Mouse (Mus musculus) E14TG2a.4 (cell line): ENCODE data around the gene Itga9.

ENCODE experiments used
- H3K27me3 ChIP-seq: 2 replicates; pipeline ENCODE4 v1.6.1; 2014; ENCODE audit warnings: low read length, control low read depth; ENCODE audit not compliant: insufficient read depth
- H3K36me3 ChIP-seq: 2 replicates; pipeline ENCODE4 v1.6.1; 2014; ENCODE audit warnings: low read length, control low read depth; ENCODE audit not compliant: insufficient read depth
- H3K4me1 ChIP-seq: replicated peaks from 2 replicates; pipeline ENCODE4 v1.6.1; 2014; ENCODE audit warnings: low read depth, low read length, control low read depth
- H3K4me3 ChIP-seq: replicated peaks from 2 replicates; pipeline ENCODE4 v1.5.1; 2014; ENCODE audit warnings: mild to moderate bottlenecking, low read length
- H3K9me3 ChIP-seq: 2 replicates; pipeline ENCODE4 v1.6.1; 2014; ENCODE audit warnings: low read length, control low read depth
- CTCF ChIP-seq: conservative IDR thresholded peaks from 2 replicates; pipeline ENCODE4 v1.5.1; 2014; ENCODE audit warnings: low read length
- NANOG ChIP-seq: IDR thresholded peaks from 2 replicates; pipeline ENCODE4 v1.6.1; 2014; ENCODE audit warnings: borderline replicate concordance, low read length, mixed read lengths
- POU5F1 ChIP-seq: IDR thresholded peaks from 2 replicates; pipeline ENCODE4 v1.6.1; 2014; ENCODE audit warnings: low read length, borderline replicate concordance

Gene Itga9

GRCm38 (mm10) chr9:118887734-118888133 lies 281.2 kb downstream of the Itga9 start:
- Histone ChIP-seq H3K27me3 (no peaks in the 10 kb centered on the region), H3K36me3 (0 out of 2 replicates have a peak, but pooled peaks cover 4% of the 10 kb centered on the region), H3K4me1 (peaks cover 9% of the 10 kb centered on the region; the same call in 1 of the 2 replicates), H3K9me3 (no peaks in the 10 kb centered on the region), H3K4me3 (no peak overlapping the region)
- TF ChIP-seq POU5F1 (no peak), CTCF (peak; percentile 46)

GRCm38 (mm10) chr9:118890149-118890548 lies 283.7 kb downstream of the Itga9 start:
- no peak for TF ChIP-seq POU5F1
- TF ChIP-seq CTCF = no peak
- TF ChIP-seq NANOG = no peak
- Histone ChIP-seq H3K9me3 (no peaks in the 10 kb centered on the region), H3K27me3 (no peaks in the 10 kb centered on the region), H3K4me3 (no peak overlapping the region), H3K4me1 (peaks cover 13% of the 10 kb centered on the region; the same call in 1 of the 2 replicates), H3K36me3 (0 out of 2 replicates have a peak, but pooled peaks cover 4% of the 10 kb centered on the region)

GRCm38 (mm10) chr9:118890645-118891044 lies 284.2 kb downstream of the Itga9 start:
- 0 out of 2 replicates have a peak, but pooled peaks cover 4% of the 10 kb centered on the region for H3K36me3 ChIP-seq
- no peaks in the 10 kb centered on the region for H3K9me3 ChIP-seq
- no peak for TF ChIP-seq NANOG
- TF ChIP-seq POU5F1 = no peak
- no peak for TF ChIP-seq CTCF
- peaks cover 13% of the 10 kb centered on the region; the same call in 1 of the 2 replicates for H3K4me1 ChIP-seq
- no peaks in the 10 kb centered on the region for H3K27me3 ChIP-seq
- no peak overlapping the region for H3K4me3 ChIP-seq

- Histone ChIP-seq H3K4me3 (no peak overlapping the region), H3K27me3 (no peaks in the 10 kb centered on the region), H3K4me1 (peaks cover 13% of the 10 kb centered on the region; the same call in 1 of the 2 replicates), H3K9me3 (no peaks in the 10 kb centered on the region), H3K36me3 (0 out of 2 replicates have a peak, but pooled peaks cover 4% of the 10 kb centered on the region)
- TF ChIP-seq POU5F1 (no peak), CTCF (no peak), NANOG (no peak)
Observed at GRCm38 (mm10) chr9:118891068-118891467, 284.6 kb downstream of the Itga9 start.

DNA sequence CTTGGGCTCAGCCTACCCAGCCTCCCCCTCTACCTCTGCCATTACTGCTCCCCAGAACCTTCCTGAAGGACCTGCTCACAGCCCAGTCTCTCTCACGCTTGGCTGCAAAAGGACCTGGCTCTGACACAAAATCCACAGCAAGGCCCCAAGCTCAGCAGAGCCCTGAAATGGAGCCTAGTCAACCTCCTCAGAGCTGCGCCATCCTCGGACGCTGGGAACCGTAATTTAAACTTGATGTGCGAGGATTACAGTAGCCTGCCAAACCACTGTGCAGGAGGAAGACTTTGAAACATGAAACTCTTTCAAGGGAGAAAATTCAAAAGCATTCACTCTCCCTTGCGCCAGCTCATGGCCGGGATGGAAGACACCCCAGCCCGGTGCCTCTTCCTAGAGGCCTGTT lies 285.1 kb downstream of the Itga9 start:
- no peak for TF ChIP-seq CTCF
- TF ChIP-seq NANOG = no peak
- TF ChIP-seq POU5F1 = no peak

GRCm38 (mm10) chr9:118895101-118895500 lies 288.6 kb downstream of the Itga9 start:
- Histone ChIP-seq H3K4me1 (peaks cover 14% of the 10 kb centered on the region; the same call in 1 of the 2 replicates), H3K27me3 (no peaks in the 10 kb centered on the region), H3K9me3 (no peaks in the 10 kb centered on the region), H3K36me3 (peaks cover 9% of the 10 kb centered on the region), H3K4me3 (no peak overlapping the region)
- TF ChIP-seq CTCF (no peak), POU5F1 (no peak), NANOG (no peak)

More for the DNA sequence above, 285.1 kb downstream of the Itga9 start:
- Histone ChIP-seq H3K27me3 (no peaks in the 10 kb centered on the region), H3K4me3 (no peak overlapping the region), H3K9me3 (no peaks in the 10 kb centered on the region), H3K4me1 (peaks cover 13% of the 10 kb centered on the region; the same call in 1 of the 2 replicates), H3K36me3 (0 out of 2 replicates have a peak, but pooled peaks cover 4% of the 10 kb centered on the region)

GRCm38 (mm10) chr9:118900677-118901076 lies 294.2 kb downstream of the Itga9 start:
- H3K4me3 ChIP-seq = no peak overlapping the region

GRCm38 (mm10) chr9:118901917-118902316 lies 295.4 kb downstream of the Itga9 start:
- no peak for TF ChIP-seq CTCF
- TF ChIP-seq POU5F1 = no peak
- TF ChIP-seq NANOG = no peak
- Histone ChIP-seq H3K36me3 (peaks cover 9% of the 10 kb centered on the region), H3K27me3 (peaks cover 5% of the 10 kb centered on the region; the same call in 1 of the 2 replicates), H3K4me3 (no peak overlapping the region), H3K9me3 (no peaks in the 10 kb centered on the region), H3K4me1 (peaks cover 16% of the 10 kb centered on the region; the same call in 1 of the 2 replicates)

More at GRCm38 (mm10) chr9:118900677-118901076, 294.2 kb downstream of the Itga9 start:
- peaks cover 14% of the 10 kb centered on the region; the same call in 1 of the 2 replicates for H3K4me1 ChIP-seq
- H3K27me3 ChIP-seq = peaks cover 3% of the 10 kb centered on the region; the same call in 1 of the 2 replicates
- H3K36me3 ChIP-seq = peaks cover 9% of the 10 kb centered on the region
- TF ChIP-seq POU5F1 = no peak
- TF ChIP-seq NANOG = no peak
- TF ChIP-seq CTCF = no peak
- no peaks in the 10 kb centered on the region for H3K9me3 ChIP-seq

DNA sequence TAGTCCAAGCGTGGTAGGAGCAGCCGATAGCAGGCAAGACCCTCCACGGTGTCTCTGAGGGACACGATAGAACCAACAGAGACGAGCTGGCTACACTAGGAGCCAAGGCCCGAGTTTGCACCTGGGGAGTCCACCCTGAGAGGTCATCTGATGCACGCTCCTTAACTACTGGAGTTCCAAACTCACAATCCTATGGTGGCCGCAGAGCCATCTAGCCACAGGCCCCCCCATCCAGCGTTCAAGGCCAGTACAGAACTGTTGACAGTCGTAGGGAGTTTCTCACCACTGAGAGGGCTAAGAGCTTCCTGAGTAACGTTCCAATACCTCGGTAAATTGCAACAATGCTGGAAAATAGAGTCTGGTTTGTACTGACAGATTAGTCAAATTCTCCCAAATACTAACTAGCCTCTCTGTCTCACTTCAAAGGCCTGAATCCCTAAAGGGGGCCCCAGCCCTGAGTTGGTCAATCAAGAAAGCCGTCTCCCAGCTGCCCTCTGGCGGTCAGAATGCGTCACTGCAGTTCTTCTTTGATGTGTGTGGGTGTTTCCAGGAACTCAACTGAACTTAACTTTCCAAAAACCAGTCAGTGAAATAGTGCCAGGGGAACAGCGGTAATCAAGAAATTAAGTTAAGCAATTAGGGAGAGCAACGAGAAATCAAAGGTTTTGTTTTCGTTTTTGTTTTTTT lies 301.6 kb downstream of the Itga9 start:
- peaks cover 18% of the 10 kb centered on the region for H3K4me1 ChIP-seq
- no peak overlapping the region for H3K4me3 ChIP-seq
- no peaks in the 10 kb centered on the region for H3K36me3 ChIP-seq
- peaks cover 9% of the 10 kb centered on the region for H3K27me3 ChIP-seq
- H3K9me3 ChIP-seq = no peaks in the 10 kb centered on the region
- peak; percentile 82 for TF ChIP-seq CTCF
- TF ChIP-seq POU5F1 = no peak
